Mouse (Mus musculus): ENCODE data around the gene Hjurp. TPM values are rescaled to one million over a fixed set of nuclear protein-coding genes. Genes with fewer than 3 reads are reported as not detected.
A peak's percentile ranks its signal among the peaks of the same experiment; 100 is the strongest.

The Hjurp gene
- total and polyA plus RNA-seq, 2 experiments = 32.8 to 90.1 TPM

- H3K9ac ChIP-seq (ENCODE audit: low read depth, low read length) = no peak overlapping the region
- WGBS = 55% methylated on average over 2 of the region's 2 CpGs
- H3K27me3 ChIP-seq (ENCODE audit: control insufficient read depth, insufficient read depth, low read length) = no peaks in the 10 kb centered on the region
- peaks cover 10% of the 10 kb centered on the region for H3K4me1 ChIP-seq (ENCODE audit: control insufficient read depth, insufficient read depth, low read length)
- no peak overlapping the region for H3K4me3 ChIP-seq (ENCODE audit: insufficient read depth, low read depth, low read length)
- no peak for TF ChIP-seq POLR2A (IDR thresholded peaks at IDR 0.05; ENCODE audit: extremely low read depth, insufficient read depth, low read length)
- TF ChIP-seq CTCF (IDR thresholded peaks at IDR 0.05; ENCODE audit: low read depth, low read length) = no peak
- no peak overlapping the region for H3K27ac ChIP-seq (replicated peaks; ENCODE audit: insufficient read depth, low read depth, low read length)
- DNase-seq (ENCODE audit: extremely low read depth, low read depth, low spot score) = peak; percentile 8
- H3K36me3 ChIP-seq (ENCODE audit: control insufficient read depth, insufficient read depth, low read length) = no peaks in the 10 kb centered on the region
- no peaks in the 10 kb centered on the region for H3K79me2 ChIP-seq (ENCODE audit: control insufficient read depth, insufficient read depth, low read length)
These were observed 14.6 kb upstream of the Hjurp start for GRCm38 (mm10) chr1:88292057-88292456.

- H3K36me3 ChIP-seq (ENCODE audit: control insufficient read depth, insufficient read depth, low read length) = no peaks in the 10 kb centered on the region
- no peaks in the 10 kb centered on the region for H3K79me2 ChIP-seq (ENCODE audit: control insufficient read depth, insufficient read depth, low read length)
- no peaks in the 10 kb centered on the region for H3K27me3 ChIP-seq (ENCODE audit: control insufficient read depth, insufficient read depth, low read length)
- 56% methylated on average over 3 of the region's 3 CpGs for WGBS
- TF ChIP-seq POLR2A (IDR thresholded peaks at IDR 0.05; ENCODE audit: extremely low read depth, insufficient read depth, low read length) (no peak), CTCF (IDR thresholded peaks at IDR 0.05; ENCODE audit: low read depth, low read length) (no peak)
- DNase-seq (ENCODE audit: extremely low read depth, low read depth, low spot score) = peak; percentile 13
- no peak overlapping the region for H3K9ac ChIP-seq (ENCODE audit: low read depth, low read length)
- H3K4me3 ChIP-seq (ENCODE audit: insufficient read depth, low read depth, low read length) = no peak overlapping the region
- peaks cover 13% of the 10 kb centered on the region for H3K4me1 ChIP-seq (ENCODE audit: control insufficient read depth, insufficient read depth, low read length)
- H3K27ac ChIP-seq (replicated peaks; ENCODE audit: insufficient read depth, low read depth, low read length) = no peak overlapping the region
These were observed 14.1 kb upstream of the Hjurp start for GRCm38 (mm10) chr1:88291409-88292005.

GRCm38 (mm10) chr1:88290511-88290910, 13.1 kb upstream of the Hjurp start:
- Histone ChIP-seq H3K4me3 (ENCODE audit: insufficient read depth, low read depth, low read length) (no peak overlapping the region), H3K79me2 (ENCODE audit: control insufficient read depth, insufficient read depth, low read length) (no peaks in the 10 kb centered on the region), H3K9ac (ENCODE audit: low read depth, low read length) (no peak overlapping the region), H3K36me3 (ENCODE audit: control insufficient read depth, insufficient read depth, low read length) (no peaks in the 10 kb centered on the region), H3K4me1 (ENCODE audit: control insufficient read depth, insufficient read depth, low read length) (peaks cover 21% of the 10 kb centered on the region), H3K27me3 (ENCODE audit: control insufficient read depth, insufficient read depth, low read length) (no peaks in the 10 kb centered on the region), H3K27ac (replicated peaks; ENCODE audit: insufficient read depth, low read depth, low read length) (no peak overlapping the region)
- DNase-seq (ENCODE audit: extremely low read depth, low read depth, low spot score) = peak; percentile 17
- WGBS = 72% methylated on average over 1 of the region's 1 CpGs
- TF ChIP-seq CTCF (IDR thresholded peaks at IDR 0.05; ENCODE audit: low read depth, low read length) (no peak), POLR2A (IDR thresholded peaks at IDR 0.05; ENCODE audit: extremely low read depth, insufficient read depth, low read length) (no peak)

GRCm38 (mm10) chr1:88289917-88290316, 12.5 kb upstream of the Hjurp start:
- Histone ChIP-seq H3K9ac (ENCODE audit: low read depth, low read length) (no peak overlapping the region), H3K79me2 (ENCODE audit: control insufficient read depth, insufficient read depth, low read length) (no peaks in the 10 kb centered on the region), H3K27me3 (ENCODE audit: control insufficient read depth, insufficient read depth, low read length) (no peaks in the 10 kb centered on the region), H3K36me3 (ENCODE audit: control insufficient read depth, insufficient read depth, low read length) (no peaks in the 10 kb centered on the region), H3K4me3 (ENCODE audit: insufficient read depth, low read depth, low read length) (no peak overlapping the region), H3K27ac (replicated peaks; ENCODE audit: insufficient read depth, low read depth, low read length) (no peak overlapping the region), H3K4me1 (ENCODE audit: control insufficient read depth, insufficient read depth, low read length) (peaks cover 25% of the 10 kb centered on the region)
- no peak for TF ChIP-seq CTCF (IDR thresholded peaks at IDR 0.05; ENCODE audit: low read depth, low read length)
- 35% methylated on average over 4 of the region's 4 CpGs for WGBS
- DNase-seq (ENCODE audit: extremely low read depth, low read depth, low spot score) = peak; percentile 83

- no peaks in the 10 kb centered on the region for H3K27me3 ChIP-seq (ENCODE audit: control insufficient read depth, insufficient read depth, low read length)
- no peaks in the 10 kb centered on the region for H3K36me3 ChIP-seq (ENCODE audit: control insufficient read depth, insufficient read depth, low read length)
- TF ChIP-seq POLR2A (IDR thresholded peaks at IDR 0.05; ENCODE audit: extremely low read depth, insufficient read depth, low read length) (no peak), CTCF (IDR thresholded peaks at IDR 0.05; ENCODE audit: low read depth, low read length) (no peak)
- DNase-seq (ENCODE audit: extremely low read depth, low read depth, low spot score) = no peak
- no peak overlapping the region for H3K9ac ChIP-seq (ENCODE audit: low read depth, low read length)
- H3K27ac ChIP-seq (replicated peaks; ENCODE audit: insufficient read depth, low read depth, low read length) = no peak overlapping the region
- no peak overlapping the region for H3K4me3 ChIP-seq (ENCODE audit: insufficient read depth, low read depth, low read length)
- no peaks in the 10 kb centered on the region for H3K79me2 ChIP-seq (ENCODE audit: control insufficient read depth, insufficient read depth, low read length)
- WGBS = 47% methylated on average over 2 of the region's 2 CpGs
- peaks cover 32% of the 10 kb centered on the region for H3K4me1 ChIP-seq (ENCODE audit: control insufficient read depth, insufficient read depth, low read length)
These were observed 11.7 kb upstream of the Hjurp start for GRCm38 (mm10) chr1:88289152-88289551.

- WGBS = 79% methylated on average over 3 of the region's 3 CpGs
- Histone ChIP-seq H3K4me1 (ENCODE audit: control insufficient read depth, insufficient read depth, low read length) (peaks cover 33% of the 10 kb centered on the region), H3K36me3 (ENCODE audit: control insufficient read depth, insufficient read depth, low read length) (no peaks in the 10 kb centered on the region), H3K4me3 (ENCODE audit: insufficient read depth, low read depth, low read length) (no peak overlapping the region), H3K27me3 (ENCODE audit: control insufficient read depth, insufficient read depth, low read length) (no peaks in the 10 kb centered on the region), H3K79me2 (ENCODE audit: control insufficient read depth, insufficient read depth, low read length) (no peaks in the 10 kb centered on the region), H3K9ac (ENCODE audit: low read depth, low read length) (no peak overlapping the region), H3K27ac (replicated peaks; ENCODE audit: insufficient read depth, low read depth, low read length) (no peak overlapping the region; the same call in 1 of the 2 replicates)
- TF ChIP-seq POLR2A (IDR thresholded peaks at IDR 0.05; ENCODE audit: extremely low read depth, insufficient read depth, low read length) (no peak), CTCF (IDR thresholded peaks at IDR 0.05; ENCODE audit: low read depth, low read length) (no peak)
- no peak for DNase-seq (ENCODE audit: extremely low read depth, low read depth, low spot score)
These were observed 11.3 kb upstream of the Hjurp start for GRCm38 (mm10) chr1:88288789-88289127.

Measured in liver, adult 2 months (tissue).